Mouse (Mus musculus): ENCODE data around the gene Adgre5. TPM values are rescaled to one million over a fixed set of nuclear protein-coding genes. Genes with fewer than 3 reads are reported as not detected.

Gene Adgre5
- polyA plus RNA-seq, 1 experiment from 2014 or later: 18.0 TPM

Small RNA genes within 50 kb of the gene (microRNA-seq; reads per million reads assigned to microRNA genes)
- not detected for gene Mir1668

Other genes starting within 250 kb of the Adgre5 start
- gene Olfr370, start 205.5 kb downstream of the Adgre5 start, polyA plus RNA-seq (2014; fragmentation: Nextera tagmentation; extraction: Ambion mirVana): not detected in 2 replicates
- gene Ndufb7, start 174.7 kb downstream of the Adgre5 start, polyA plus RNA-seq (2014; fragmentation: Nextera tagmentation; extraction: Ambion mirVana): 326 and 331 TPM in 2 replicates
- 734 and 760 TPM in 2 replicates for gene Tecr, start 133.4 kb downstream of the Adgre5 start, polyA plus RNA-seq (2014; fragmentation: Nextera tagmentation; extraction: Ambion mirVana)
- gene Dnajb1, start 133.1 kb downstream of the Adgre5 start, polyA plus RNA-seq (2014; fragmentation: Nextera tagmentation; extraction: Ambion mirVana): 64.9 and 68.9 TPM in 2 replicates
- 174 and 181 TPM in 2 replicates for gene Gipc1, start 88.6 kb downstream of the Adgre5 start, polyA plus RNA-seq (2014; fragmentation: Nextera tagmentation; extraction: Ambion mirVana)
- 0.34 and 1.1 TPM in 2 replicates for gene Ptger1, start 74.6 kb downstream of the Adgre5 start, polyA plus RNA-seq (2014; fragmentation: Nextera tagmentation; extraction: Ambion mirVana)
- 29.3 and 29.5 TPM in 2 replicates for gene Pkn1, start 42.1 kb downstream of the Adgre5 start, polyA plus RNA-seq (2014; fragmentation: Nextera tagmentation; extraction: Ambion mirVana)
- gene Ddx39, start 26.1 kb downstream of the Adgre5 start, polyA plus RNA-seq (2014; fragmentation: Nextera tagmentation; extraction: Ambion mirVana): 214 and 223 TPM in 2 replicates
- 20.6 and 21.6 TPM in 2 replicates for gene Adgrl1, start 158.8 kb upstream of the Adgre5 start, polyA plus RNA-seq (2014; fragmentation: Nextera tagmentation; extraction: Ambion mirVana)
- 0.44 and 0.57 TPM in 2 replicates for gene Gm10644, start 213.9 kb upstream of the Adgre5 start, polyA plus RNA-seq (2014; fragmentation: Nextera tagmentation; extraction: Ambion mirVana)
- 78.4 and 84.2 TPM in 2 replicates for gene Asf1b, start 214.2 kb upstream of the Adgre5 start, polyA plus RNA-seq (2014; fragmentation: Nextera tagmentation; extraction: Ambion mirVana)
- 154 and 171 TPM in 2 replicates for gene Prkaca, start 231.7 kb upstream of the Adgre5 start, polyA plus RNA-seq (2014; fragmentation: Nextera tagmentation; extraction: Ambion mirVana)

Measured in neural tube, embryonic 11.5 days (tissue).